Mouse (Mus musculus) fat pad, adult 2 months (tissue): ENCODE measurements around the gene Frmd4a.
"Not testable (repeated sequence)": the region's sequence is repeated elsewhere in the genome, so short reads cannot be mapped to it uniquely, and the experiment has no call there.

Experiments
- DNase-seq: peaks from one replicate; pipeline ENCODE4 v3.0.0-alpha.2; 2011; ENCODE audit warnings: low read depth, low spot score; ENCODE audit errors: extremely low read depth

Frmd4a gene

DNA sequence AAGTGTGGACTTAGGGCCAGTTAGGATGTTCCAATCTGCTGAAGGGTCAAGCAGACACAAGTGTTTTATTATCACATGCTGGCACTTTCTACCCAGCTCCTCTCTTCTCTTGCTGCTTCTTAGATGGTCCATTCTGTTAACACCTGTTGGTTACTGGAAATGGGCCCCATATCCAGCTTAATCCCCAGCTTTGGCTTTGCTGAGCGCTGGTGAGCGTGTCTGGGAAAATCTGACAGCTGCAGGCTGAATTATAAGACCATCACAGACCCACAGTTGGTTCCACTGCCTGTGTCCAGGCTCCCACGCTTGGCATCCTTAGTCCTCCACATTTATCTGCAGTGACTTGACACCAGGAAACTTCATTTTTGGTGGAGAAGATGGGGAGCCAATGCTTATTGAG is 589.0 kb downstream of the Frmd4a start:
- no peak for DNase-seq

DNA sequence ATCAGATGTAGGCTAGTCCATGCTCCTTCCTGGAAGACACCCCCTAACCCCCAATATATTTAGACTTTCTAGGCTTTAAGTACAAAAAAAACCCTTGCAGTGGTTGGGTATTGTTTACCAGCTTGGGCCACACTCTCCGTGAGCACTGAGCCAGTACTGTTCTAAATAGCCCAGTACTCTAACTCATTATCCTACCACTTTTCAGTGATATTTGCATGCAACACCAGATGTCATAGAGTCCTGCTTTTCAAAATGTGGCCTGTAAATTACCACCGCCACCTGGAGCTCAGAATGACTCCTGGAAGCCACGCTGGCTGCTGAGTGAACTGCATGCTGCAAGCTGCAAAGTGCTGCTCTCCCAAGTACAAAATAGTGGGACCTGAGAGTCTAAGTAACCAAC is 590.7 kb downstream of the Frmd4a start:
- DNase-seq: no peak

DNA sequence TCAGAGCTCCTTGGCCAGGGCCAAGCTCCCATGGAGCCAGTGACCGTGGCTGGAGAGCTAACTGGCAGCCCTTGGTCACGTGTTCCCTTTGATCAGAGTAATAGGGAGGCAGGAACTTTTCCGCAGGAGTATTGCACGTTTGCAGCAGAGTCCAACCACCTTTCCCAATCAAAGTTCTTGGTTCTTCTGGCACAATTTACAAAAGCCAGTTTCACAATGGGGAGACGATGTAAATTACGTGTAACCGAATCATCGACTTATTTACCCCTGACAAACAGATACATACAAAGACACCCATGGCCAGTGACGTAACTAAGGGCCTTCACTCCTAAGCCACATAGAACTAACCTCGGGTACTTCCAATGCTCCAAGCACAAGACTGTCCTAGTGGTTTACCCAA is 591.9 kb downstream of the Frmd4a start:
- peak; percentile 80 for DNase-seq

DNA sequence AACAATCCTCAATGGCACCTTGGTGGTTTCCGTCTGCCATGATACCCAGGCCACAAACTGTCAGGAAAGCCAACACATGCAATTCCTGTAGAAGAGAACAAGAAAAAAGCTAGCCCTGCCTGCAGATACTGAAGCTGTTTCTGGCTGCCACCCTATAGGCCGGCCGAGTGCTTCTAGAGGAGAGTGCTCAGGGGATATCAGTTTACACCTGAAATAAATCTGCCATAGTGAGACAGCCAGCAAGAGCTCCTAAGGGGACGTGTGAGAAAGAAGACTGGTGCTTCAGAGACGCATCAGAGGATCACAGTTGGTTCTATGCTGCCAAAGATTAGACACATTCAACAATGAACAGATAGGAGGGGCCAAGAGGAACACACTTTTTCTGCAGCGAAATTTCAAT is 593.8 kb downstream of the Frmd4a start:
- DNase-seq: no peak

DNA sequence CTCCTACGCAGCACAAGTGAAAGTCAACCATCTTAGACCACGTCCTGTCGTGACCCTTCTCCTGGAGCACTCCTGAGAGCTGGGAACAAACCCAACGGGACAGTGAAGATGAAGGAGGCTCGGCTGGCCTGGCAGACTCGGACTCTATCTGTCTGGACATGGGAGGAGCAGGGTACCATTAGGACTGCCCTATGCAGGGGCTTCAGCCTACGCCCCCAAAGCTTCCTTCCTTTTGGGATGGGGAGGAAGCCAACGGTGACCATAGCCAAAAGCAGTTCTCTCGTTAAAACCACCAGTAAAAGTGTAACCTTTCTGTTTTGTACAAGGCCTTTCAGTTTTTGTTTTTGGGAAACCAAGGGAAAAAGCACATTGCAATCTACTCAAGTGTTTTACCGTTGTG is 594.2 kb downstream of the Frmd4a start:
- DNase-seq: no peak

DNA sequence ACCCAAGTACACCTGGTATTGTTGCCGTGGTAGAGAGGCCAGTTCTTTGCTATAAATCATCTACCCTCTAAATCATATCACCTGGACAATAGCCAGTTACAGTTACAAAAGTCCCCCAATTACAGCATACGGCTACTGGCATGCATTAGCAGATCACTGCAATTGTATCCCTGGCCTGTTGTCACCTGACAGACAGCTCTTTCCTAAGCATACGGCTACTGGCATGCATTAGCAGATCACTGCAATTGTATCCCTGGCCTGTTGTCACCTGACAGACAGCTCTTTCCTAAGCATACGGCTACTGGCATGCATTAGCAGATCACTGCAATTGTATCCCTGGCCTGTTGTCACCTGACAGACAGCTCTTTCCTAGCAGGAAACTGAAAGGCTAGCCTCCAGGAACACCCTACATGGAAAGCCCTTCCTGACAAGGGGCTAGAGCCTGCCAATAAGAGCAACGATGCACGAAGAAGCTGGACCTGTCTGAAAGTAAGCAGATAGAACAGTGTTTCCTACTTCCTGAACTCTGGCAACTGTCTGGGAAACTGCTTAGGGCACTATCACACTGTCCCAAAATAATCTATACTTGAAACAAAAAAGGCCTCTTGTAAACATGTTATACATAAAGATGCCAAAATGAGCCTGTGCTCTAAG is 596.9 kb downstream of the Frmd4a start:
- DNase-seq: not testable (repeated sequence)

DNA sequence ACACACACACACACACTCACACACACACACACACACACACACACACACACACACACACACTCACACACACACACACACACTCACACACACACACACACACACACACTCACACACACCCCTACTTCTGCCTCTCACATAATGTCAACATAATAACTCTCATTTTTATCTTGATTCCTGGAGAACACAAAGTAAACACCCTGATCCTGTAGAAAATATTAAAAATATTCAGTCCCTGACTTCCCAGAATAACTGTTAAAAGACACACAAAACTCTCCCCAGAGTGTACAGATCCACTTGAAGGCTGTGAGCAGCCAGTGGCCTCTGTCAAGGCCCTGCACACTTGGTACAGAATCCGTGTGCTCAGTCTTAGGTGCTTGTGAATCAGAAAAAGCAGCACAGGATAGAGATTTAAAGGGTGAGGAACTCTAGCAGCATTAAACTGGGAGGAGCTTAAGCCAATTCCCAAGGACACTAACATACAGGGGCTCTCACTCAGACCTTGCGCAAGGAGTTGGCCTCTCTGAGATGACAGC is 597.6 kb downstream of the Frmd4a start:
- DNase-seq: no peak

DNA sequence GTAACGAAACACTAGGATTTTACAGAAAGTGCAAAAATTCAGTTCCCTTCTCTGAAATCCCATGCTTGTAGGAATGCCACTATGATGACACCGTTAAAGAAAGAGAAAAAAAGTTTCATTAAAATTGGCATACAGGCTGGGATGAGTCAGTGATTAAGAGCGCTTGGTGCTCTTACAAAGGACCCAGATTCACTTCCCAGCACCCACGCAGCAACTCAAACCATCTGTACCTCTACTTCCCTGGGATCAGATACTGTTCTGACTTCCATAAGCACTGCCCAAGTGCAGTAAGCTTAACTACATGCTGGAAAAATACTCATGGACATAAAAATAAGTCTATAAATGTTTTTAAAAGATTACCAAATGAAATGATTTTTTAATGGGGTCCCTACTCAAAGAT is 599.5 kb downstream of the Frmd4a start:
- DNase-seq: no peak

DNA sequence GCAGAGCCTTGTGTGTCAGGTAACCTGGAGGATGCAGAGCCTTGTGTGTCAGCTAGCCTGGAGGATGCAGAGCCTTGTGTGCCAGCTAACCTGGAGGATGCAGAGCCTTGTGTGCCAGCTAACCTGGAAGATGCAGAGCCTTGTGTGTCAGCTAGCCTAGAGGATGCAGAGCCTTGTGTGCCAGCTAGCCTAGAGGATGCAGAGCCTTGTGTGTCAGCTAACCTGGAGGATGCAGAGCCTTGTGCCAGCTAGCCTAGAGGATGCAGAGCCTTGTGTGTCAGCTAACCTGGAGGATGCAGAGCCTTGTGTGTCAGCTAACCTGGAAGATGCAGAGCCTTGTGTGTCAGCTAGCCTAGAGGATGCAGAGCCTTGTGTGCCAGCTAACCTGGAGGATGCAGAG is 601.6 kb downstream of the Frmd4a start:
- not testable (repeated sequence) for DNase-seq

DNA sequence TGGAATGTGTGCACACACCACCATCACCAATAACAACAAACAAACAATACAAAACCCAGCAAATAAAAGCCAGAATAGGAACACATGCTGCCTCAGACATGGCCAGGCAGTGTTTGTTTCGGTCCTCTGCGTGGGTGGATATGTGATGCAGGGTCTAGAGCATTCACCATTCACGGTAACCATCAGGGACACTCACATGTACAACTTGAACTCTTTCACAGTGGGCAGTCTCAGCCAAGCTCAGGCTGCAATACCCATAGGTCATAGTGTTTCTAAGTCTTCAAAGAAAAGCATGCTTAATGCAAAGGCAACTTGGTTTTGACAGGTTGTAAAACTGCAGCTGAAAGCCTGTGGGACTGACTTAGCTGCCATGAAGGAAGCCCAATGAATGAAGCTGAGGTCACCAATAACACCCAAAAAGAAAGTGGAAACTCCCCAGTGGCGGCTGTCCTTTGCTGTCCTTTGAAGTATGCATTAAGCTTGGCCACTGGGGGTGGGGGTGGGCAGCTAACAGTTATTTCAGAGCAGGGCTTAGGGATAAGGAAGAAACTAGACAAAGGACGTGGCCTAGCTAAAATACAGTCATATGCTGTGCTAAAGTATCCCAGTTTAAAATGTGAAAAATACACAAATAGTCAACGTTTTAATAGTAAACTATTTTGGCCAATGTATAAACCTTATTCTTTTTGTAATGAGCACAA is 602.5 kb downstream of the Frmd4a start:
- DNase-seq: no peak

DNA sequence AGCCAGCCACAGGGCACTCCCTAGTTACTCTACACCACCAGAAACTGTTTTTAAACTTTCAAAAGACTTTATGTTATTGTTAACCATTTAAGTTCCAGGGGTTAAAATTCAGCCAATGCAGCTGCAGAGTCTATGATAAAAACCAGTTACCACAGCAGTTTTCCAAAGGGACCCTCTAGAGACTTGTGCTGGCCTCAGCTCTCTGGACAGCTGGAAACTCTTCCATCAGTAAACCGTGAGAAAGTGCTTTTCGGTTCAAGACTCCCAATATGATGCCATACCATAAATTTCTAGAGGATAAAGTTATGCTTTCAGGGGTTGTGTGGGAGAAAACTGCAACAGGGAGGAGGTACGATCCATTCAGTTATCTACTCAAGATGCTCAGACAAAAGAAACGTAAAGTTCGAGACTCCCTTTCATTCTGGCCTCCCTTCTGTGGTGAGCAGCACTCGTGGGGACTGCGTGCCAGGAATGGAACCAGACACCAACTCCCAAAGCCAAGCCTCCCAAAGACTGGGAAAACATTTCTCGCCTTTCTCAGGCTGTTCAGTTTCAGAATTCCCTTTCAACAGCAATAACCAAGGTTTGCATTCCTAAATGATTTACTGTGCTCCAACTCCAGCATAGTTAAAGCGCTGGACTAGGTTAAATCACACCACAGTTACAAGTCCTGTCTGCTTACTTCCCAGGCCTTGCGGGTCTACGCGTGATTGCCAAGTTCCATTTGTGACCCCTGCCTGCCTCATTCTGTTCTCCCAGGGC is 603.3 kb downstream of the Frmd4a start:
- DNase-seq: no peak

DNA sequence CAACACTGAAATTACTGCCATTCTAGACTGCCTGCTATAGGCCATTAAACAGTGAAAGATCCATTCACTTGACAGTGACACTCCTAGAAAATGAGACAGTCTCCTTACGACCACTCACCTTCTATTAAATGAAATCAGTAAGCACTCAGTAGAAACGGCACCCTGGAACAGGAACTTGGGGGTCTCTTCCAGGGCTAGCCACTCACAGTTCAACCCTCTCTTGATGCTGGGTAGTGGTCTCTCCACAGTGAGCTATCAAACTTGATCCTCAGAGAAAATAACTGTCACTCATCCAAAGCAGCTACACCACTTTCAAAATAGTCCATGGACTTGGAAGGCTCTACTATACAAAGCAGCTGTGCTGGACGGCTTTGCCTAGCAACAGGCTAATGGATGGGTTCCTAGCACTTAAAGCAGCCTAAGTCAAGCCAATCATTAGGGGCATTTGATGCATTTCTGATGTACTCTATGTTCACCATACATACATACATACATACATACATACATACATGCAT is 604.0 kb downstream of the Frmd4a start:
- DNase-seq: no peak

DNA sequence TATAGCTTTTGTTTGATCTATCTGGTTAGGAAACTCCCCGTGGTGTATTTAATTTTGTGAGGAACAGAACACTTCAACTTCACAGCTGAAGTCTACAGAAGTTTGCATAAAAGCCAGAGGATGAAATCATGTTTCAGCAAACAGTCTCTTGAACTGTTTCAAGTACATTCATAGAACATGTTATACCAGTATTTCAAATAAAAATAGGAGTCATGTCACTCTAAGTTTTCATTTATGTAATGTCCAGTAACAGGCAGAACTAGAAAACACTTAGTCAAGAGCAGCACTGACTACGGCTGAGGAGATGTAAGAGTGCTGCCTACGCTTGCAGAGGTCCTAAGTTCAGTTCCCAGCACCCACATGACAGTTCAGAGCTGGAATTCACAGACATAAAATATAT is 609.4 kb downstream of the Frmd4a start:
- no peak for DNase-seq

DNA sequence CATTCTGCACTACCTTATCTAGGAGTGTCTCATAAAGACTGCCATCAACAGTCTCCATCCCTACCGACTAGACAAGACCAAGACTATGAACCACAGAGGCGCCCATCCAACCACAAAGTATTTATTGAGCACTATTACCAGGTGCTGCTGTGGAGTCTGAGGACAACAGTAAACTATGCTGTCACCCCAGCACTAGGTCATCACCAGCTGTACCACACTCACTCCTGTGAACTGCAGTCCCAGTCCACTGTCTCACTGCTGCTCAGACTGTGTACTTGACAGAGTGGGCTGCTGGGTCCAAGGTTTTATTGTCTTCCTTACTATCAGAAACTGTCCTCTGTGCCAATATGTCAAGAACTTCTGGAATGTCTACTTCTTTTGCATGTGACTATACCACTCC is 611.4 kb downstream of the Frmd4a start:
- no peak for DNase-seq

DNA sequence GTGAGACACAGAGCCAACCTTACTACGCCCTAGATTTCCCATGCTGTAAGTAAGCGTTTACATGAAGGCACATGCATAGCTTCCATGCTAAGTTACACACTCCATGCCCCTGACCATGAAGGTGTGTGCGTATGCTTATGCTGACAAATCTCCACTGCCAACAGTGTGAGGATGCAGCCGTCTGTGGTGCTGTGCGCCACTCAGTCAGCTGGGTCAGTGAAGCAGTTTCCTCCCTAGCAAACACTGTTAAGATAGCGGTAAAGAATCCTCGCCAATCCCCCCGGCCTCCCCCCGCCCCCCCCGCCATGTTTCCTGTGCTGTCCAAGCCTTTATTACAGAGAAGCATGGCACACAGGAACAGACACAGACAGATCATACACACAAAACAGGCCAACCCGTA is 612.0 kb downstream of the Frmd4a start:
- DNase-seq: no peak

DNA sequence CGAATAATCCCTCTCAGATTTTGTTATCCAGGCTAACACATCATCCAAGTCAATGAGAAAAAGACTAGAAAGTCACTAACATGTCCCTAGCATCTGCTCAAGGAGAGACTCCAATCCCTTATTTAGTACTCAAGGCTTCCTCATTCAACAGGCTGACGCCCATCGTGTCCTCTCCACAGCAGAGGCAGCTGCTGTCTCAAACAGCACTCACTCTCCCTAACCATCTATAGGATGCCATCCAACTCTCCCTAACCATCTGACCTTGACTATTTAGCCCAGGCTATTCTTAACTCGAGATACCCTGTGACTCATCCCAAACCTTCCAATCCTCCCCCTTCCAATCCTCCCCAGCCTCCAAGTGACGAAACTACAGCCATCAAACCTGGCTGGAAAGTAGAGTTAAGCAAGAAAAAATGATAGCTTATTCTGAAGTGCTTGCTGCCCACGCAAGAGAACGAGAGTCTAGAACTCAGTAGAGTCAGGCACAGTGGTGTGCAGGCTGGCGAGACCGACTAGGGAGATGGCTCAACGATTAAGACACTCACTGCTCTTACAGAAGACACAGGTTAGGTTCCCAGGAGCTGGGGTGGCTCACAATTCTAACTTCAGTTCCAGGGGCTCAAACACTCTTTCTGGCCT is 612.8 kb downstream of the Frmd4a start:
- no peak for DNase-seq

DNA sequence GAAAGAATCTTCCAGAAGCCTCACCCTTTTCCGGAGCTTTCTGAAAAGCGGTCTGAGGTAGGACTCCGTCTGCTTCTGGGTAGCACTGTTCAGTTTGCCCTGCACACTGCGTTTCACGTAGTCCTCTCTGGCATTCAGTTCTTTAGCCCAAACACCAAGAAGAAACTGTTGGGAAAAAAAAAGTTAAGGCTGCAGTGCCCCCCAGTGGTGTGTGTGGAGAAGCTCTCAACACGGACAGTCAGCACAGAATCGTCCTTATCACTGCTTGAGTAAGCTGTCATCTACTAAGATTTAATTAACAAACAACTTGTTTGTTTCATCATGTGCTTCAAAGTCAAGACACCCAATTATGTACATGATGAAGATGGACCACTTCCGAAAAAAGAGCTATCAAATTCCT is 618.3 kb downstream of the Frmd4a start:
- no peak for DNase-seq

DNA sequence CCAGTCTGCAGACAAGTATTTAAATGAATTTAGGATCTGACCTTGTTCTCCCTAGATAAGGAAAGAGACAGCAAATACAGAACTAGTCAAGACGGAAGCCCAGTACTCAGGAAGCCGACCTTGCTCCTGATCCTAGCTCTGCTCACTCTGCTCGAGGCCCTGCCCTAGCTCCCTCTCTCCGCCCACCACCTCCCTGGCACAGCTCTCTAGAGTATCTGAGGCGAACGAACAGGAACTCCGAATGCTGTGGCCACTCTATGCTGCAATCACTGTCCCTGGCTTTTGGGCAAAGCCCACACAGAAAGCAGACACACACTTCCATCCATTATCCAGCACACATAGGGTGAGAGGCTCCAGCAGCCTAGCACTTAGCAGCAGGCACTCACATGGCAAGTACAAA is 619.1 kb downstream of the Frmd4a start:
- no peak for DNase-seq

DNA sequence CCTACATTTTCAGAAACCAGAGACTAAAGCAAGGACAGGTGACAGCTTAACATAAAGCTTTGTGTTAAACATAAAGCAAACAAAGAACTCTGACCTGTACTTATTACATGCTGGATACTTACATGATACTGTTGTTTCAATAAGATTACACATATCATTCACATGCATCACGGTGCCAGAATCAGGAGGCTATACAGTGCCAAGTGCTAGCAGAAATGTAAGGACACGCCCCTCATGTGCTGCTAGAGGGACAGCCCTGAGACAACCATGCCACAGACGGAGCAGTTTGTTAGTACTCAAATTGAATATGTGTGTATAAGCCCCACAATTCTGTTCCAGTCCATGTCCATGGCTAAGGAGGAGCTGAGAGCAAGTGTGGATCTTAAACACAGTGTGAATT is 620.7 kb downstream of the Frmd4a start:
- DNase-seq: no peak

DNA sequence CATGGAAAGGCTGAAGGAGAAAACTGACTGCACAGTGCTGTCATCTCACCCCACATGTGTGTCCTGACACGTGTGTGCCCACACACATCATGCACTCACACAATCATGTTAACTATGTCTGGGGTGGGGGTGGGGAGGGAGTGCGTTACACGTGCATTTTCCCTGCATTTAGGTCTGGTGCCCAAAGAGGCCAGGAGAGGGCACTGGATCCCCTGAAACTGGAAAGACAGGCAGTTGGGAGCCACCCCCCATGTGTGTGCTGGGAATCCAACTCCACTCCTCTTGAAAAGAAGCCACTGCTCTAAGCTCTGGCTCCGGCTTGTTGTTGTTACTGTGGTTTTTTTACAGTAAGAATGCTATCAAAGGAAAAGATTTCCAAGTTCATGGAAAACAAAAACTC is 627.5 kb downstream of the Frmd4a start:
- DNase-seq: no peak

DNA sequence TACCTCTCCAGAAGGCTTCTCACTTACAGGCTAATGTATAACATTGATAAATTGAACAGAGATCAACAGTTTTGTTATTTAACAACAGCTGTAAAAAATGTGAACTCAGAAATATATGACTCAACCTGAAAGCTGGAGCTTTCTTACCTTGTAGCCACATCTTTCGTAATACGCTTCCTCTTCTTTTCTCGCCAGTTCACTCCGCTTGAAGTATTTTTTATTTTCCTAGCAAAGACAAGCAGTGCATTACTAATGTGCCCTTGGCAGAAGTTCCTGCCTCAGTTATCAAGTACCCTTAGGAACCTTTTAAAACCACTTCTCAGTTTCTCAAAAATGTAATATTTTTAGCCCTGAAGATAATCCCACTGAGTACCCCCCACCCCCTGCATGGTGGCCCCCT is 630.6 kb downstream of the Frmd4a start:
- no peak for DNase-seq
